Mouse (Mus musculus) lung, adult 2 months (tissue): ENCODE data around the gene Hmgcs1.

Source experiments
- CTCF ChIP-seq: fragments of 200-500 bp; IDR thresholded peaks from 2 replicates; pipeline ENCODE4 v1.5.1; 2011; ENCODE audit warnings: mild to moderate bottlenecking, low read length, control low read depth; ENCODE audit not compliant: insufficient read depth
- POLR2A ChIP-seq: fragments of 200-500 bp; IDR thresholded peaks from 2 replicates; pipeline ENCODE4 v1.6.1; 2011; ENCODE audit warnings: low read depth, mild to moderate bottlenecking, control low read depth, low read length, borderline replicate concordance; ENCODE audit errors: extremely low read depth

GRCm38 (mm10) chr13:119712463-119712862 lies 22.3 kb downstream of the Hmgcs1 start:
- no peak for TF ChIP-seq POLR2A
- TF ChIP-seq CTCF: no peak
